Mouse (Mus musculus) kidney, postnatal 25 days (tissue): ENCODE measurements at regions not wholly inside any gene's neighbourhood (a gene's known extent, or its start where the extent isn't known, plus 50 kb on each side); places are given as distances from the start of the nearest gene placed in this dataset.

Source experiments
- DNase-seq, 2 experiments: peaks; one replicate each; pipeline ENCODE4 v3.0.0; 2021; ENCODE audit warnings: mixed read lengths in 2 of 2

DNA sequence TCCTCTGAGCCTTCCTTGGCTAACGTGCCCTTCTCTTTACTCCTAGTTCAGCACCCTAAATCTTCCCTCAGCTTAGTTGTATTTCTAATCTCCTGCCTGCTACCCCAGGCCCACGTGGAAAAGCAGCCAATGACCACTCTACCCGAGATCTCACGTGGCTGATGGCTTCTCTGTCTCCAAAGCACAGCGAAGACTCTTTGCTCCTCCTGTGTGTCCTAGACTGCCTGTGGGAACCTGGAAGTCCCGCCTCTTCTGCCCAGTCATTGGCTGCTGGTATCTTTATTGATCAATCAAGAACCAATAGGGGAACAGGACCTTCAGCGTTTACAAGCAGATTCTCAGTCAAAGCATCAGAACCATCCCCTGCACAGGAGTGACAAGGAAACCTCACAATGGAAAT is 54.8 kb downstream of the Gm19935 start:
- DNase-seq: no peak

GRCm38 (mm10) chr8:90761947-90762346 is 55.2 kb downstream of the Gm19935 start:
- DNase-seq: no peak

DNA sequence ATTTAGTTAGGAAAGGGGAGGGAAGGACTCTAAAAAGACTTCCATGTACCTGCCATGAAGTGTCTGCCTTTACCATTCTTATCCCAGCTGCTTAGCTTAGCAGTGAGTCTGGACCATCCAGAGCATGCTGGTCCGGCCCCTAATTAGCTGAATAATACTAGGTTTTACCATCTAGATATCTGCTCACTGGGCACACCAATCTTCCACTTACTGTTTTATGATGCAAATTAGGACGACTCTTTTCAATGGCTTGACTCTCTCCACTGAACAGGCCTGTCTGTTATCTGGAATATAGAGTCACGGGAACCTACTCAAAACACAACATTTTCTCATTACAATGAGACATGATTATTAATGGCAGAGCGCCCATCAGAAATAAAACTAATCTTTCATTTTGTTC is 55.7 kb downstream of the Gm19935 start:
- no peak for DNase-seq

GRCm38 (mm10) chr8:90759531-90759930 is 57.7 kb downstream of the Gm19935 start:
- no peak for DNase-seq

DNA sequence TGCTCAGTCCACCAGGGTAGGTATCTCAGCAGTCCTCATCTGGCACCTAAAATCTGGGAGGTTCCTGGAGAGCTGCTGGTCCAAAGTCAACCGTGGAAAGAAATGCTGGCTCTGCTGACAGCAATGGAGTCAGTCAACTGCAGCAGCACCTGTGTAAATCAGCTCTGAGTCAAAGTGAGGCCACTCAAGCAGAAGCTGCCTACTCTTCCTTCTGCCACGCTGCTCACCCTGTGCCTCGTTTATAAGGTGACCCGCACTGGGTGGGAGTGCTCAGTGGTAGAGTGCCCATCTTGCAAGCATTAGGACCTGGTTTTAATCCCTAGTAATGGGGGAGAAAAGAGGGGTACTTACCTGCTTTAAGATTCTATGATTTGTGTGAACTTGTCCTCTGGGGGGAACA is 62.2 kb downstream of the Gm19935 start:
- DNase-seq: no peak

GRCm38 (mm10) chr8:90743546-90743945 is 73.6 kb downstream of the Gm19935 start:
- DNase-seq: no peak

- DNase-seq: no peak
Measured at GRCm38 (mm10) chr8:90740963-90741733, 76.0 kb downstream of the Gm19935 start.

GRCm38 (mm10) chr8:90740302-90740962 is 76.8 kb downstream of the Gm19935 start:
- no peak for DNase-seq

DNA sequence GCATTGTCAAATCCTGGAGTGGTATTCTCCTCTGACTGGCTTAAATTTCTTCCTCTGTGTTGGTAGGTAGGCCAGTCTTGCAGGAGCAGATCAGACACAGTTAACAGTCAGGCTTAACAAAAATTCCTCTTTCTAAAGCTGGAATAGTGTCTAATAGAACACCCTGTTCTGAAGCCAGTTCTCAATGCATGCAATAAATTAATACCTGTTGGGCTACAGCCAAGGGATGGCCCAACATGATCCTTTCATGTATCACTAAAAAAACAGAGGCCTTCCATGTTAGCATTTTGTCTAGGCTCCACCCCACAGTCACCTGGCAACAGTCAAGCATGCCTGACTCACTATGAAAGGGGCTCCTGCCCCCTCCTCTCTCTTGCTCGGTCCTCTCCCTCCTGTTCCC is 89.2 kb downstream of the Gm19935 start:
- no peak for DNase-seq

- no peak for DNase-seq
Measured at GRCm38 (mm10) chr8:90725188-90725587, 92.0 kb downstream of the Gm19935 start.

DNA sequence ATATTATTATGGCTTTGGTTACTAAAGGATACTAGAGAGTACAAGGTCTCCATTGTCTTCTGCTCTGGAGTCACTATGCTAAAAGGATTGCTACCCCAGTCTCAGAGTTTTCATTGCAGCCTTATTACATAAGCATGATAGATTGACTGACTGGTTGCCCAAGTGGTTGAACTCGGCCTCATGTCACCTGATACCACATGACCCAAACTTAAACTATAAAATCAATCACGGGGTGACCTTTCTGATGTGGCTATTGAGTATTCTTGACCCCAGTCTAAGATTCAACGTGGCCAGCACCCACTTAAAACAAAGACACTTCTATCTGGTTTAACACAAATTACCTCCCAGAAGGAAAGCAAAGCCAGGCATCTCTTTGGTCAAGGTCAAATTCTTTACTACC is 100.8 kb downstream of the Gm19935 start:
- DNase-seq: no peak

GRCm38 (mm10) chr8:90708524-90708923 is 108.7 kb downstream of the Gm19935 start:
- peak; percentile 46 to 67 for DNase-seq

- DNase-seq: no peak
Measured at GRCm38 (mm10) chr8:90692516-90692915, 124.7 kb downstream of the Gm19935 start.

- no peak for DNase-seq
Measured at GRCm38 (mm10) chr8:90685076-90685475, 132.1 kb downstream of the Gm19935 start.

GRCm38 (mm10) chr8:90670471-90671057 is 146.6 kb downstream of the Gm19935 start:
- DNase-seq: no peak

- no peak for DNase-seq
Measured at GRCm38 (mm10) chr8:90669396-90669795, 147.8 kb downstream of the Gm19935 start.

DNA sequence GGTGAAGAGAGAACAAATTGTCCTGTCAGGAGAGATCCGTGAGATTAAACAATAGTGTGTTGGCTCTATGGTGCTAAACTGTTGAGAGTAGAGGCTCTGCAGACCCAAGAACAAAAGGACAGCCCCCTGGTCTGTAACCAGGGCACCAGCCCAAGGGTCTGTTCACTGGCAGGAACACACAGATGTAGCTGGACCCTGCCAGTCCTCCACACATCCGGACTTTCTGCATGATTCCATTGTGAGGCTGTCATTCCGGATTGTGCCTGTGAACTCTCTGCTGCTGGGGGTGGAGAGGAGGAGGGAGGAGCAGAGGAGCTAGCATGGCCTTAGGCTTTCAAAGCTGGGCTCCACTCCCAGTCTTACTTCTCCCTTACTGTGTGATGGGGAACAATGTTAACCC is 158.1 kb downstream of the Gm19935 start:
- DNase-seq: no peak

DNA sequence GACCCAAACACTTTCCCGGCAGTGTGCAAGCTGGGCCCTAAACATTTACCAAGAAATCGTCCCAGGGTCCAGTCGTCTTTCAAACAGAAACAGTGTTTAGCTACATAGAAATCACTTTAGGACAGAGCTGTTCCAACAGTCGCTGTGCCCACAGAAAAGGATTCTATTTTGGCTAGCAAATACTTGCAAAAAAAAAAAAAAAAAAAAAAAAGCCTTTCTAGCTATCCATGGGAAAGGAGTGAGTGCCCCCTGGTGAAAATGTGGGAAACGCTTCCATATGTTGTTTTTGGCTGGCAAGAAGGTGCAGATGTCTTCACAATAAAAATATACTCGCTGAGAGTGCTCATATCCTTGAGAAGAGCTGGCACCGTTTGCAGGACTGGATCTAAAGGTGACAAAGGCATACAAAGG is 159.5 kb downstream of the Gm19935 start:
- peak in 1 of 2 experiments; percentile 17 for DNase-seq

DNA sequence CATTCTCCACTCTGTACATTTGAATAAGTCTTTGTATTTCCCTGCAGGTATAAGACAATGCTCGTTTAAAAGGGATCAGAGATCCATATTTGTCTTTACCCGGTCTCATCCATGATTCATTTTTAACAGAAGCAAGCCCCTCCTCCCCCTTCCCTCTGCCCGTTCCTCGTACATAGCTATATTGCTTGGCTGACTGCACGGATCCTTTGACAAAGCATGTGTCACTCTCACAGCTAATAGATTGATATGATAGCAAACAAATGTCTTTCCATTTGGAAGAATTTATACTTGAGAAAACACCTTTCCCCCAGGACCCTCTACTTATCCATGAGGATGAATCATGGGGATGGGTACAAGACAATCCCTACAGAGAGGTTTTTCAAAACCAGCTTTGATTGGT is 160.1 kb downstream of the Gm19935 start:
- DNase-seq: no peak

GRCm38 (mm10) chr8:90656436-90657090 is 160.6 kb downstream of the Gm19935 start:
- no peak for DNase-seq

GRCm38 (mm10) chr8:90654786-90655185 is 162.4 kb downstream of the Gm19935 start:
- DNase-seq: no peak

DNA sequence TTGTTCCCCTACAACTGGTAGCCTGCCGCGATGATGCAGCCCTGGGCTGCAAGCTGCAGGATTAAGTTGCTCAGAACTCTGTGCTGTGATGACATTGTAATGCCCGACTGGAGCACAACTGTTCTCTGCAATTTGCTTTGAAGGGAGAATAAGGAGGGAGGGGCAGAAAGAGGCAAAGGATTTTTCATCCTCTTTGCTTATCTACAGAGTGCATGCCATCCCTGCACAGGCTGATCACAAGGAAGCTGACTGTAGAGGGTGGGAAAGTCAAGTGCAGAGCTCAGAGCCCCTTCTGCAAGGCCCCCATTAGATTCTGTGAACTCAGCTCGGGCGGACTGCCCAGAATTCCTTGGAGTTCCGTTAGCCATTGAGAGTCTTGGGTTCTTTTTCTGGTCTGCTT is 174.8 kb downstream of the Gm19935 start:
- DNase-seq: no peak

DNA sequence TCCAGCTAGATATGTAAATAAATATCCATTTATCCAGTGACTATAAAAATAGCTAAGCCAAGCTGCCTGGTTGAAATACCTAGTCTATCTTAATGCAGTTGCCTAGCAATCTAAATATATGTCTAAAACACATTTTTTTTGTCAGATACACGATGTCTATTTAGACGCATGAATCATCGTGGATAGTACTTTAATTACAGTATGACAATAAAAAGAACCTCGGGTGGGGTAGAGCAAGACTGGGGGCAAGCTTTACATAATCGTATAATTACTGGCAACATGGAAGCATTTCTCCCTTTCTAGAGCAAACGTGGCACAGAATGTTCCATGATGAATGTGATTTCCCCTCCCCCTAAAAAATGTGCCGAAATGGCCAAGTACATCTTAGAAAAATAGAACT is 180.4 kb downstream of the Gm19935 start:
- no peak for DNase-seq
